Mouse (Mus musculus) intestine, embryonic 16.5 days (tissue): ENCODE measurements around the gene Limch1. TPM values are rescaled to one million over a fixed set of nuclear protein-coding genes. Genes with fewer than 3 reads are reported as not detected.
A peak's percentile ranks its signal among the peaks of the same experiment; 100 is the strongest.

Experiments used
- ATAC-seq: fragments of 200-750 bp; cut with Nextera tagmentation; 2 replicates; pipeline ENCODE4 v1.8.0; 2017; ENCODE audit warnings: moderate TSS enrichment, moderate library complexity
- H3K27ac ChIP-seq: fragments of 300-500 bp; sonication (generic); 2 replicates; pipeline ENCODE4 v1.5.1; 2014; ENCODE audit warnings: mild to moderate bottlenecking, low read length
- H3K27me3 ChIP-seq: fragments of 300-500 bp; sonication (generic); replicated peaks from 2 replicates; pipeline ENCODE4 v1.6.1; 2014; ENCODE audit warnings: low read length, control low read depth, mixed read lengths; ENCODE audit not compliant: control insufficient read depth, insufficient read depth
- H3K36me3 ChIP-seq: fragments of 300-500 bp; sonication (generic); 2 replicates; pipeline ENCODE4 v1.6.1; 2014; ENCODE audit warnings: low read length, control low read depth; ENCODE audit not compliant: control insufficient read depth, insufficient read depth
- H3K4me1 ChIP-seq: fragments of 300-500 bp; sonication (generic); 2 replicates; pipeline ENCODE4 v1.6.1; 2014; ENCODE audit warnings: low read length, control low read depth, mixed read lengths; ENCODE audit not compliant: control insufficient read depth, insufficient read depth
- H3K4me2 ChIP-seq: fragments of 300-500 bp; sonication (generic); 2 replicates; pipeline ENCODE4 v1.6.1; 2014; ENCODE audit warnings: low read depth, low read length, control low read depth
- H3K4me3 ChIP-seq: fragments of 300-500 bp; sonication (generic); 2 replicates; pipeline ENCODE4 v1.5.1; 2014; ENCODE audit warnings: mild to moderate bottlenecking, low read length
- H3K9ac ChIP-seq: fragments of 300-500 bp; sonication (generic); 2 replicates; pipeline ENCODE4 v1.6.1; 2014; ENCODE audit warnings: low read depth, low read length
- H3K9me3 ChIP-seq: fragments of 300-500 bp; sonication (generic); 2 replicates; pipeline ENCODE4 v1.6.1; 2016; ENCODE audit warnings: low read length, control low read depth; ENCODE audit not compliant: control insufficient read depth
- WGBS: fragments of 180-500 bp; shearing (Covaris S2); extraction: QIAGEN DNeasy Blood & Tissue Kit; methylation state at CpG from one replicate; pipeline ENCODE4 v1.1.7; 2014; 5-methylcytosine and 5-hydroxymethylcytosine counted together
- polyA plus RNA-seq: library from polyadenylated mRNA; unstranded; fragments of >200 nt; fragmentation: Nextera tagmentation; extraction: Ambion mirVana; gene quantifications from 2 replicates; pipeline ENCODE4 v1.2.1, GENCODE M21; 2015

The Limch1 gene
- 7.5 and 8.5 TPM in 2 replicates for polyA plus RNA-seq

- Histone ChIP-seq H3K9ac (peak within 1 kb of the TSS; percentile 67), H3K27ac (no peak within 1 kb of the TSS), H3K4me2 (peak within 1 kb of the TSS; percentile 96), H3K4me1 (peaks cover 3% of the 10 kb centered on the region; the same call in 1 of the 2 replicates), H3K27me3 (peaks cover 9% of the 10 kb centered on the region; the same call in 1 of the 2 replicates), H3K9me3 (no peaks in the 10 kb centered on the region), H3K4me3 (peak within 1 kb of the TSS; percentile 64), H3K36me3 (no peaks in the 10 kb centered on the region)
- WGBS: 2% methylated on average over 46 of the region's 50 CpGs
- peak; percentile 89 for ATAC-seq
Observed at GRCm38 (mm10) chr5:66745390-66745995, at the start of gene Limch1. Limch1 (plus strand) TSS chr5:66745827.

GRCm38 (mm10) chr5:66697119-66697518, 48.5 kb upstream of the Limch1 start:
- no peak for ATAC-seq
- H3K4me2 ChIP-seq: no peak overlapping the region
- no peak overlapping the region for H3K9ac ChIP-seq
- H3K9me3 ChIP-seq: no peaks in the 10 kb centered on the region
- H3K4me3 ChIP-seq: no peak overlapping the region
- H3K36me3 ChIP-seq: no peaks in the 10 kb centered on the region
- no peaks in the 10 kb centered on the region for H3K4me1 ChIP-seq
- H3K27ac ChIP-seq: no peak overlapping the region
- H3K27me3 ChIP-seq: no peaks in the 10 kb centered on the region

- 55% methylated on average over 6 of the region's 6 CpGs for WGBS
Observed at GRCm38 (mm10) chr5:66699911-66700310, 45.7 kb upstream of the Limch1 start.

GRCm38 (mm10) chr5:66701951-66702350, 43.7 kb upstream of the Limch1 start:
- no peak for ATAC-seq
- no peaks in the 10 kb centered on the region for H3K36me3 ChIP-seq
- H3K27me3 ChIP-seq: no peaks in the 10 kb centered on the region
- peaks cover 5% of the 10 kb centered on the region; the same call in 1 of the 2 replicates for H3K4me1 ChIP-seq
- no peak overlapping the region for H3K4me2 ChIP-seq
- 91% methylated on average over 4 of the region's 4 CpGs for WGBS
- H3K9me3 ChIP-seq: no peaks in the 10 kb centered on the region
- no peak overlapping the region for H3K9ac ChIP-seq
- H3K4me3 ChIP-seq: no peak overlapping the region
- H3K27ac ChIP-seq: no peak overlapping the region

More at GRCm38 (mm10) chr5:66699911-66700310, 45.7 kb upstream of the Limch1 start:
- Histone ChIP-seq H3K4me2 (no peak overlapping the region), H3K9me3 (no peaks in the 10 kb centered on the region), H3K27me3 (no peaks in the 10 kb centered on the region), H3K4me1 (peaks cover 5% of the 10 kb centered on the region; the same call in 1 of the 2 replicates), H3K27ac (no peak overlapping the region), H3K36me3 (no peaks in the 10 kb centered on the region), H3K4me3 (no peak overlapping the region), H3K9ac (no peak overlapping the region)
- ATAC-seq: no peak

GRCm38 (mm10) chr5:66703317-66704004, 42.2 kb upstream of the Limch1 start:
- ATAC-seq: no peak
- peaks cover 5% of the 10 kb centered on the region; the same call in 1 of the 2 replicates for H3K4me1 ChIP-seq
- no peaks in the 10 kb centered on the region for H3K9me3 ChIP-seq
- no peaks in the 10 kb centered on the region for H3K36me3 ChIP-seq
- H3K9ac ChIP-seq: no peak overlapping the region
- no peak overlapping the region for H3K4me2 ChIP-seq
- no peaks in the 10 kb centered on the region for H3K27me3 ChIP-seq
- no peak overlapping the region for H3K4me3 ChIP-seq
- H3K27ac ChIP-seq: no peak overlapping the region
- 23% methylated on average over 10 of the region's 10 CpGs for WGBS

DNA sequence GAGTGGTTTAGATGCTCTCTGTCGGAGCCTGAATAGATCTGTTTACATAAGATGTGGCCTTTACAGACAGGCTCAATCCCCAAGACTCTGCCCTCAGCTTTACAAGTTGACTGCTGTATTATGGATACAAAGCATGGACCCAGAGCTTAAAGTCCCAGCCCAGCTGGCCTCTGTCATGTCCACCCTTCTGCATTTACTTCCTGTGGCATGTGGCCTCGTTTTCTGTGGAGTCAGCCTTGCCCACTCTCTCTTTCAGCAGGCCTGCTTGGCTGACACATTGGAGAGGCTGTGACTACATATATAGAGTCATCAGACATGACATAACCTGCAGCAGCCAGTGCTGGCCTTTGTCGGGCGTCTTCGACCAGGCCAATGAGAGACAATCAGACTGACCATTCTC, 37.8 kb upstream of the Limch1 start:
- peaks cover 5% of the 10 kb centered on the region; the same call in 1 of the 2 replicates for H3K4me1 ChIP-seq
- H3K27me3 ChIP-seq: no peaks in the 10 kb centered on the region
- H3K27ac ChIP-seq: no peak overlapping the region
- no peaks in the 10 kb centered on the region for H3K36me3 ChIP-seq
- H3K4me3 ChIP-seq: no peak overlapping the region
- H3K4me2 ChIP-seq: no peak overlapping the region
- no peak for ATAC-seq
- 72% methylated on average over 5 of the region's 5 CpGs for WGBS
- no peaks in the 10 kb centered on the region for H3K9me3 ChIP-seq
- H3K9ac ChIP-seq: no peak overlapping the region

DNA sequence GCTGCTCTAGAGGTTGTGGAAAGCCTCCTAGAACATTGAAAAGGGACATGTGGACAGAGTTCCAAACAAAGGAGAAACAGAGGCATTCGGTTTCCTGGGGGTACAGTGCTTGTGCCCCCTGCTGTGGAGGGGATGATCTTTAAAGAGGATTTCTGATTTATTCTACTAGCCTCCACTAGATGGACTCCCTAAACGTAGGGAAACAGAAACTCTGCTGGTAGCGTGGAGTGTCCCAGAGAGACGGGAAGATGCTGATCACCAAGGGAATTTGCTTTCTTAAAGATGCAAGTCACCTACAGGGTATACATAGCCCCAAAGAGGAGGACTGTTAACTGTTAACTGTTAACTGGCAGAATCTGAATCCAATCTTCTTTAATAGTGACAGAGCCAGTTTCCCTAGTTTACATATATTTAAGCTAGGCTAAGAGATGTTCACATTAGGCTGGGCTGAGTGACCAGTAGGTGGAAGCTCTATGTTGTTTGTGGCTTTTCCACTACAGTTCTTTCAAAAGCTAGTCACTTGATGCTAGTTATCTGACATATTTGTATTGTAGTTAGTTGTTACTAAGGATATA, 35.1 kb upstream of the Limch1 start:
- Histone ChIP-seq H3K27ac (no peak overlapping the region), H3K4me2 (no peak overlapping the region), H3K9ac (no peak overlapping the region), H3K4me3 (no peak overlapping the region), H3K27me3 (no peaks in the 10 kb centered on the region), H3K4me1 (no peaks in the 10 kb centered on the region), H3K9me3 (no peaks in the 10 kb centered on the region), H3K36me3 (no peaks in the 10 kb centered on the region)
- ATAC-seq: no peak
- WGBS: 18% methylated on average over 4 of the region's 4 CpGs

GRCm38 (mm10) chr5:66712801-66713200, 32.8 kb upstream of the Limch1 start:
- no peak for ATAC-seq
- Histone ChIP-seq H3K9me3 (no peaks in the 10 kb centered on the region), H3K9ac (no peak overlapping the region), H3K36me3 (no peaks in the 10 kb centered on the region), H3K27ac (no peak overlapping the region), H3K4me1 (no peaks in the 10 kb centered on the region), H3K4me3 (no peak overlapping the region), H3K4me2 (no peak overlapping the region), H3K27me3 (no peaks in the 10 kb centered on the region)
- WGBS: 47% methylated on average over 6 of the region's 6 CpGs

DNA sequence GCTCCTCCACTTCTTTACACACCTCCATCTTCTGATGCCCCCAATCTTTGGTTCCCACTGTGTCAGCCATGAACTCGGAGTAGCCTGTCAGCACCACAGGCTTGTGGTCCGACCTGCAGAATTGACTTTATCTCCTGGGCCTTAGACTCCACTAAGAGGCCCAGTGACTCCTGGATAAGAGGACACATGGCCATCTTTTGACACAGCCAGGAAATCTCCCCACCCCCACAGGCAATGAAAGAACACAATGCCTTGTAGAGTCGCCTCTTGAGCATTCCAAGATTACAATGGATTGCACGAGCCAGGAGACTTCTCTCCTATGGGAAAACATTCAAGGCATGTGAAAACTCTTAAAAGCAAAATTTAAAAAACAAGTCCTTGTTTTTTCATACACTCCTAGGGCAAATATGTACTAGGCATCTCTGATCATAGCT, 30.1 kb upstream of the Limch1 start:
- Histone ChIP-seq H3K9me3 (no peaks in the 10 kb centered on the region), H3K4me3 (no peak overlapping the region), H3K4me1 (no peaks in the 10 kb centered on the region), H3K36me3 (no peaks in the 10 kb centered on the region), H3K27me3 (no peaks in the 10 kb centered on the region), H3K4me2 (no peak overlapping the region), H3K9ac (no peak overlapping the region), H3K27ac (no peak overlapping the region)
- no peak for ATAC-seq
- WGBS: 68% methylated on average over 4 of the region's 4 CpGs
